Mouse (Mus musculus) R1 (cell line): Measurements from ENCODE around the gene Slc35g2.

Source experiments
- DNase-seq: peaks from one replicate; pipeline ENCODE4 v3.0.0-alpha.2; 2018; ENCODE audit warnings: low read depth, low spot score

The Slc35g2 gene

GRCm38 (mm10) chr9:100570626-100571233 is at the start of gene Slc35g2:
Gene Slc35g2, minus strand, starts transcription at chr9:100571090.
- DNase-seq = peak; percentile 12

GRCm38 (mm10) chr9:100616947-100617346 is 46.1 kb upstream of the Slc35g2 start:
- no peak for DNase-seq

GRCm38 (mm10) chr9:100613501-100614071 is 42.7 kb upstream of the Slc35g2 start:
- DNase-seq = no peak

- peak; percentile 97 for DNase-seq
These were observed 35.2 kb upstream of the Slc35g2 start for GRCm38 (mm10) chr9:100605985-100606554.

- peak; percentile 54 for DNase-seq
These were observed 34.6 kb upstream of the Slc35g2 start for GRCm38 (mm10) chr9:100605522-100605921.

- no peak for DNase-seq
These were observed 32.3 kb upstream of the Slc35g2 start for GRCm38 (mm10) chr9:100603156-100603555.

- DNase-seq = no peak
These were observed 31.2 kb upstream of the Slc35g2 start for GRCm38 (mm10) chr9:100602130-100602529.

- DNase-seq = peak; percentile 42
These were observed 29.0 kb upstream of the Slc35g2 start for GRCm38 (mm10) chr9:100599761-100600328.

- peak; percentile 77 for DNase-seq
These were observed 26.7 kb upstream of the Slc35g2 start, which contains the start of gene Stag1 for GRCm38 (mm10) chr9:100597546-100597945. Gene Stag1, plus strand, starts transcription at chr9:100597798.

GRCm38 (mm10) chr9:100596317-100596716 is 25.4 kb upstream of the Slc35g2 start:
- peak; percentile 79 for DNase-seq

GRCm38 (mm10) chr9:100590462-100590861 is 19.6 kb upstream of the Slc35g2 start:
- no peak for DNase-seq

GRCm38 (mm10) chr9:100584031-100584430 is 13.1 kb upstream of the Slc35g2 start:
- DNase-seq = no peak

GRCm38 (mm10) chr9:100582883-100583575 is 12.1 kb upstream of the Slc35g2 start:
- DNase-seq = no peak

- peak; percentile 79 for DNase-seq
These were observed 10.9 kb upstream of the Slc35g2 start for GRCm38 (mm10) chr9:100581543-100582492.

- peak; percentile 68 for DNase-seq
These were observed 9.4 kb upstream of the Slc35g2 start for GRCm38 (mm10) chr9:100580196-100580740.

GRCm38 (mm10) chr9:100573942-100574341 is 3.1 kb upstream of the Slc35g2 start:
- no peak for DNase-seq

GRCm38 (mm10) chr9:100573300-100573699 is 2.4 kb upstream of the Slc35g2 start:
- no peak for DNase-seq

- DNase-seq = no peak
These were observed 621 bp upstream of the Slc35g2 start for GRCm38 (mm10) chr9:100571511-100571910.

GRCm38 (mm10) chr9:100569798-100570625 is 878 bp downstream of the Slc35g2 start:
- DNase-seq = peak; percentile 55
